Mouse (Mus musculus): ENCODE data around the gene Zfp882. TPM values are rescaled to one million over a fixed set of nuclear protein-coding genes. Genes with fewer than 3 reads are reported as not detected.
"Not testable (repeated sequence)": the region's sequence is repeated elsewhere in the genome, so short reads cannot be mapped to it uniquely, and the experiment has no call there.

Zfp882 gene
- polyA plus RNA-seq, 1 experiment, result 0.17 TPM

GRCm38 (mm10) chr8:71951436-71952161 is 43.2 kb downstream of the Zfp882 start:
- WGBS, result 17% methylated on average over 14 of the region's 14 CpGs
- no peak for DNase-seq (ENCODE audit: low read depth, low spot score)

- WGBS, result 82% methylated on average over 1 of the region's 1 CpGs
- DNase-seq (ENCODE audit: low read depth, low spot score), result no peak
Measured at GRCm38 (mm10) chr8:71952489-71952888, 44.1 kb downstream of the Zfp882 start.

- WGBS, result 94% methylated on average over 16 of the region's 16 CpGs
- not testable (repeated sequence) for DNase-seq (ENCODE audit: low read depth, low spot score)
Measured at GRCm38 (mm10) chr8:71952961-71953700, 44.7 kb downstream of the Zfp882 start.

GRCm38 (mm10) chr8:71954666-71955065 is 46.3 kb downstream of the Zfp882 start:
- no peak for DNase-seq (ENCODE audit: low read depth, low spot score)
- 97% methylated on average over 9 of the region's 9 CpGs for WGBS

- DNase-seq (ENCODE audit: low read depth, low spot score), result no peak
Measured at GRCm38 (mm10) chr8:71960483-71960882, 52.1 kb downstream of the Zfp882 start.

DNA sequence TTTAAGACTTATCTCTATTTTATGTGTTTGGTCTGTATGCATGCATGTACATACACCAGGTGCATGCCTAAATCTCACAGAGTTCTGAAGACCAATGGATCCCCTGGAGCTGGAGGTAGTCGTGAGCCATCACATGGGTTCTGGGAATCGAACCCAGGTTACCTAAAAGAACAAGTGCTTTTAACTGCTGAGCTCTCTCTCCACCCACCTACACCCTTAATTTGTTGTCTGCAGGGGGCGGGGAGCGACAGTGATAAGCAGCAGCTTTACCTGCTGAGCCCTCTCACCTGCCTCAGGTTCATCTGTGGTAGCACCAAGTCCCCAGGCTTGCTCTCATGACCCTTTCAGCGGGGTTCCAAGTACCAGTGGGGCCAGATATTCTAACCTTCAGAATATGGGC is 53.4 kb downstream of the Zfp882 start:
- DNase-seq (ENCODE audit: low read depth, low spot score), result no peak
- 87% methylated on average over 5 of the region's 5 CpGs for WGBS

GRCm38 (mm10) chr8:71964051-71964450 is 55.6 kb downstream of the Zfp882 start:
- 85% methylated on average over 3 of the region's 3 CpGs for WGBS
- DNase-seq (ENCODE audit: low read depth, low spot score), result no peak

DNA sequence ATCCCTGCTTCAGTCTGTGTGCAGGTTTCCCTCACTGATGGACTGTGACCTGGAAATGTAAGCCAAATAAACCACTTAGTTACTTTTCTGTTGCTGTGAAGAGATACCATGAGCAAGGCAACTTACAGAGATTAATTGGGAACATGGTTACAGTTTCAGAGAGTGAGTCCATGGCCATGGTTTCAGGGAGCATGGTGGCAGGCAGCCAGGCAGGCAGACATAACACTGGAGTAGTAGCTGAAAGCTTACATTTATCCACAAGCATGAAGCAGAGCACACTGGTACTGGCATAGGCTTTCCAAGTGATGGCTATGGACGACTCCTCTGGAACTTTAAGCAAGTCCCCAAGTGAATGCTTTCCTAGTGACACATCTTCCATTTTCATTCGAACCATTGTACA is 56.8 kb downstream of the Zfp882 start:
- WGBS, result 96% methylated on average over 2 of the region's 2 CpGs

More for the DNA sequence above, 56.8 kb downstream of the Zfp882 start:
- no peak for DNase-seq (ENCODE audit: low read depth, low spot score)

Other genes starting within 250 kb of the Zfp882 start
- gene Unc13a, start 236.9 kb upstream of the Zfp882 start, polyA plus RNA-seq (2012; rRNA removed), result 1.0 and 1.3 TPM in 2 replicates
- gene Jak3, start 232.3 kb upstream of the Zfp882 start, polyA plus RNA-seq (2012; rRNA removed), result 15.0 and 15.3 TPM in 2 replicates
- 12.1 and 17.2 TPM in 2 replicates for gene Insl3, start 219.4 kb upstream of the Zfp882 start, polyA plus RNA-seq (2012; rRNA removed)
- gene B3gnt3, start 206.8 kb upstream of the Zfp882 start, polyA plus RNA-seq (2012; rRNA removed), result 69.3 and 160 TPM in 2 replicates
- gene Fcho1, start 182.9 kb upstream of the Zfp882 start, polyA plus RNA-seq (2012; rRNA removed), result 16.9 and 22.0 TPM in 2 replicates
- gene Zfp709, start 26.6 kb upstream of the Zfp882 start, polyA plus RNA-seq (2012; rRNA removed), result 0.38 and 0.41 TPM in 2 replicates
- gene Zfp617, start within 50 bp of the Zfp882 start, polyA plus RNA-seq (2012; rRNA removed), result 3.0 and 4.6 TPM in 2 replicates
- gene Zfp961, start 42.4 kb downstream of the Zfp882 start, polyA plus RNA-seq (2012; rRNA removed), result 4.1 and 5.3 TPM in 2 replicates
- 8.4 and 13.3 TPM in 2 replicates for gene Cyp4f18, start 101.0 kb downstream of the Zfp882 start, polyA plus RNA-seq (2012; rRNA removed)
- not detected in 2 replicates for gene Olfr372, start 132.6 kb downstream of the Zfp882 start, polyA plus RNA-seq (2012; rRNA removed)
- gene Olfr373, start 174.6 kb downstream of the Zfp882 start, polyA plus RNA-seq (2012; rRNA removed), result not detected in 2 replicates
- not detected in 2 replicates for gene Olfr374, start 198.4 kb downstream of the Zfp882 start, polyA plus RNA-seq (2012; rRNA removed)
- gene Tpm4, start 226.4 kb downstream of the Zfp882 start, polyA plus RNA-seq (2012; rRNA removed), result 43.5 and 47.4 TPM in 2 replicates